Mouse (Mus musculus) gastrocnemius, postnatal 4 days (tissue): ENCODE measurements around the gene Zfp541. TPM values are rescaled to one million over a fixed set of nuclear protein-coding genes. Genes with fewer than 3 reads are reported as not detected.

Experiments used
- DNase-seq, 2 experiments: peaks; one replicate each; pipeline ENCODE4 v3.0.0; 2021 to 2022; ENCODE audit warnings: low spot score in 2 of 2, mixed read lengths in 2 of 2
- long read RNA-seq, 2 experiments: library from polyadenylated mRNA; stranded (forward); transcript quantifications; one replicate each; pipeline ENCODE4 v2.0.0; 2021
- total RNA-seq, 2 experiments: library from RNA; stranded (reverse); gene quantifications; 2 replicates each; pipeline ENCODE4 v1.2.3; 2021

Zfp541 gene
- under 1 TPM in 1 of 2 experiments, not detected in 1; 0.05 TPM for total RNA-seq
- long read RNA-seq, experiment 1 = 0 reads
- long read RNA-seq, experiment 2 = 0 reads

DNA sequence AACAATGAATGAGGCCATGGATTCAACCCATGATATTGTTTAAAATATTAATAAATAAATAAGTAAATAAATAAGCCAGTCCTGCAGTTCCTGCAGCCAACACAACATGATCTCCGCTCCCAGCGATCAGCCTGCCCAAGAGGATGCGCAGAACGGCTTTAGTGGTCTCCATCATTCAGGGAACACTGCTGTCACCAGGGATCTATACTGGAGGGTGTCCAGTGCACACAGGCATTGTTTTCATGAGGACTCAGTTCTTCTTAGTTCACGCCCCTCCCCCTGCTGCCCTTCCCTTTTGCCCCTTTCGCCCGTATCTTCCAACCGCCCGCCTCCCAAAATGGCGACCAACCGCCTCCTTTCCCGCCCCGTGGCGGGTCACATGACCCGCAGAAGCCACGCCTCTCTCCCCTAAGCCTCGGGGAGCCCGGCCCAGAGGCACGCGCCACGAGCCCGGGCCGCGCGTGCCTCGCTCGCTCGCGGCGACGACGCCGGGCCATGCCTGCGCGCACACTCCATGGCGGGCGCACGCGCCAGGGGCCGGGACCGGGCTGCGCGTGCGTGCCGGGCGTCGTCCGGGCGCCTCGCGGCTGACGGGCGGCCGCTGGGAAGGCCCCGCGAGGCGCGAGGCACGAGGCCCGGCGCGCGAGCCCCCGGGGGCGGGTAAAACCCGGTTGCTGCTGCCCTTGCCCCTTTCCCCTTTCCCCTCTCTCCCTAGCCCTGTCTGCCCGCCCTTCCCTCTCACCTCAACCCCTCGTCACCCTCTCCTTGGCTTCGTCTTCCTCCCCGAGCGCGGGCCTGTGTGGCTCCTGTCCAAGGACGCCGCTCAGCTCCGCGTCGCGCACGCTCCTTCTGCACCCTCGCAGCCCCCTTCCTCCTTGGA, at the start of gene Zfp541:
Gene Zfp541 (plus strand): TSS at position 596 of the 880 bp plus-strand sequence.
- DNase-seq = no peak

- DNase-seq = no peak
Observed at GRCm38 (mm10) chr7:16012576-16013263, 48.9 kb upstream of the Zfp541 start.

DNA sequence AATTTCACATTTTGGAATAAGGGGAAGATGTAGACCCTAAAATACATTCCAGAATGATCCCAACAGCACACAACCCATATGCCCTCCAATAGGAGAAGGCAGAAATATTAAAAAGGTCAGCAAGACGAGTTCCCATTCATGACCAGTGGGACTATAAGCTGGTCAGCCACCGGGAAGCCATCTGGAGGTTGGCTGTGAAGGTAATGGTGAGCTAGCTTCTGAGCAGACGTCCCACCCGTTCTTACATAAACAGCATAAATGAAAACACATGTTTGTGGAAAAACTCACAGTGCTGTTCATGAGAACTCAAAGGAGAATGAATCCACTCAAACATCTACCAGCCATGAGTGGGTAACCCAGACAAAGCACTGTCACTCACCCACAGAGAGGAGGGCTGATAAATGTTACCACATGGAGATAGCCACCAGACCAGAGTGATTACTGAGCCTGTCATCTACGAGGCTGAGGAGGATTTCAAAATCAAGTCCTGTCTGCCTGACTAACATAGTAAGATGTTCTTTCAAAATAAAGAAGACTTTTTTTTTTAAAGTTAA, 47.8 kb upstream of the Zfp541 start:
- no peak for DNase-seq

DNA sequence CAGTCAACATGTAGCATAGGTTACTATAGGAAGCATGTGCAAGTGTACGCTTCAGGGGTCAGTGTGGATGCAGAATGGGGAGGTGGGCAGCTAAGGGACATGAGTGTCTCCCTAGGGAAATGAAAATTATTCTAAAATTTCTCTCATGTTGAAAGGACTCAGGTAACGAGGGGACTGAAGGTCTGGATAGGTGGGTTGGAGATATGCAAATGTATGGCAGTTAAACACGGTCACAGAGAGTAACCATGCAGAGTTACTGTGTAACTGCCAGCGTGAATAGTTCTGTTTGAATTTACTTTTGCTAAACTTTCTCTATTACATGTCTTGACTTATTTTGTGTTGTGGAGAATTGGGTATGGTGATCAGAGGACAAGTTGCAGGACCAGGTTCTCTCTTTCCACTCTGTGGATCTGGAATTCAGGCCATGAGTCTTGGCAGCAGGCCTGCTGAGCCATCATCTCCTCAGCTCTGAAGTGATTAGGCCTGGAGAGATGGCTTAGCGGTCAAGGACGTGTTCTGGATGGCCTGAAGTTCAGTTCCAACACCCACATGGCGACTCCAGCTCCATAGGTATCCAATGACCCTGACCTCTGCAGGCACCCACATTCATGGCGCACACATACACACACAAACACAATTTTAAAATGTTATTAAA, 47.0 kb upstream of the Zfp541 start:
- DNase-seq = no peak

DNA sequence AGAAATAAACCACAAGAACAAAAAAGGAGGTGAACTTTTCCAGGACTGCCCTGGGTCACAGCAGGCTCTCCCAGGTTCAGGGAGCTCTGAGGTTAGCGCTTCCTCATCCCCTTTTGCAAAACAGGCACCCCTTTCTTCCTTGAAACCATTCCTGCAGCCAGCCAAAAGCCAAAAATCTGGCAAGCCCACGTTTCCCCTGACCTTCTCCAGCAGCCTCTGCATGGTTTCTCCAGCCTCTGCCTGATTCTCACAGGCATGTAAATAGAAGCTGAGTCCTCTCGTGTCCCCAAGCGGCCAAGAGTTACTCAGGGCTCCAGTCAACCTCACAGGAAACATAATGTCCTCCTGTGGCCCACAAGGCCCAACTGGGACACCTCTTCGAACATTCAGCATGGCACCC, 46.2 kb upstream of the Zfp541 start:
- DNase-seq = no peak

DNA sequence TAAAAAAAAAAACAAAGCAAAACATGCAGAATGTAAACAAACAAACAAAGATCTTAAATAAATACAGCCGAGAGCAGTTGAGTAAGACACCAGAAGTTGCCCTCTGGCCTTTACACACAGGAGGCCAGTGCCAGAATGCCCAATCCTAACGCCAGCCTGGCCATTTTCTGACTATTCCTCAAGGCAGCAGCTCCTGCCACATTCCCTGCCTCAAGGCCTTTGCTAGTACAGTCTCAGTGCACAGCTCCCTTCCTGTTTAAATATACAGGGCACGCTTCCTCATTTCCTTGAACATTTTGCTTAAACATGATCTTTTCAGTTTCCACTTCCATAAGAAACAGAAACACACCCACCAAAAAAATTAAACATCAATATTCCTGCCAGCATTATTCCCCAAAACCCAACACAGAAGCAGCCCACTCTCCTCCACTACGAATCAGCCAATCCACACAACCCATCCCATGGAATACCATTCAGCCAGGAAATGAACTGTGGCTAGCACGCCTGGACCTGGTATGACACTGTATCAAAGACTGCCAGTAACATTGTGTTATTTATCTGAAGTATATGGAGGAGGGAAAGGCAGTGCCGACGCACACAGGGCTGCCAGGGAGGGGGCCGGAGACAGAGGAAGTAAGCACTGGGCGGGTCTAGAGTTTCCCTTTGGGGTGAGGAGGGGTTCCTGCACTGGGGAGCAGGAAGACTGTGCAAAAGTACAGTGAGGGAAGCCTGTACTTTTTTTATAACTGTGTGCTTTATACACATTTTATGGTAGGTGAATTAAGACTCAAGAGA, 43.4 kb upstream of the Zfp541 start:
- no peak for DNase-seq

- no peak for DNase-seq
Observed at GRCm38 (mm10) chr7:16019256-16020094, 42.1 kb upstream of the Zfp541 start.

GRCm38 (mm10) chr7:16024603-16025222, 36.9 kb upstream of the Zfp541 start:
- no peak for DNase-seq

DNA sequence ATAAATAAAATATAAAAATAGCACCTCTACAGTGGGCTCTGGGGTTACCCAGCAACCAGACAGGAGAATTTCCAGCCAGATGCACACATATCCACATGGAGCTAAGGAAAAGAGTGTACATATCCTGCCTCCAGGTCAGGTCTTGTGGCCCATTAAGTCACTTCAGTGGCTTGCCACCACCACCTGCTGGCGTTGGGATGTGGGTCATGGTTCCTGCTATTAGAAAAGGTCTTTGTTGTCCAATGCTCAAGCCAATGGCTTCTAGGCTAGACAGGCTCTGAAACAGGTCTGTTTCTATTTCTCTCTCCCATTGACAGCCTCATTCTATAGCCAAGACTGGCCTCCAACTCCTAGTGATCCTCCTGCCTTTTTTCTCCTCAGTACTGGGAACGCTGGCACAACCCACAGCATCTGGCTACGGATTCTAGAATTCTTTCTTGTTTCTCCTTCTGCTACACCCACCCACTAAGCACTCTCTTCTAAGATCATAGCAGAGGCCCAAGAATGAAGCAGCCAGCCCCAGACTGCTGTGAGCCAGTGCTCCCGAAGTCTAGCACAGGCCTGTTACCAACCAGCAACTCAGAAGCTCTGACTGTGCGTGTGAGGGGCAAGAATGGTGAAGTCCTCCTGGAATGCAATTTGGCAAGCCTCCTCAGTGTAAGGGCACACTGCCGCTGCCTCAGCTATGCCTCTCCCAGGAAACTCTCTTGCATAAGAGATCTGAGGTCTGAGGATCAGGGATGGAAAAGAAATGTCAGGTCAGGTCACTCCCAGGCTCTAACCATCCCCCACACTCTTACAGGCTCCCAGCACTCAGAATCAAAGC, 33.3 kb upstream of the Zfp541 start:
- DNase-seq = no peak

GRCm38 (mm10) chr7:16031072-16031471, 30.5 kb upstream of the Zfp541 start:
- DNase-seq = no peak

- DNase-seq = no peak
Observed at GRCm38 (mm10) chr7:16033059-16033458, 28.6 kb upstream of the Zfp541 start.

DNA sequence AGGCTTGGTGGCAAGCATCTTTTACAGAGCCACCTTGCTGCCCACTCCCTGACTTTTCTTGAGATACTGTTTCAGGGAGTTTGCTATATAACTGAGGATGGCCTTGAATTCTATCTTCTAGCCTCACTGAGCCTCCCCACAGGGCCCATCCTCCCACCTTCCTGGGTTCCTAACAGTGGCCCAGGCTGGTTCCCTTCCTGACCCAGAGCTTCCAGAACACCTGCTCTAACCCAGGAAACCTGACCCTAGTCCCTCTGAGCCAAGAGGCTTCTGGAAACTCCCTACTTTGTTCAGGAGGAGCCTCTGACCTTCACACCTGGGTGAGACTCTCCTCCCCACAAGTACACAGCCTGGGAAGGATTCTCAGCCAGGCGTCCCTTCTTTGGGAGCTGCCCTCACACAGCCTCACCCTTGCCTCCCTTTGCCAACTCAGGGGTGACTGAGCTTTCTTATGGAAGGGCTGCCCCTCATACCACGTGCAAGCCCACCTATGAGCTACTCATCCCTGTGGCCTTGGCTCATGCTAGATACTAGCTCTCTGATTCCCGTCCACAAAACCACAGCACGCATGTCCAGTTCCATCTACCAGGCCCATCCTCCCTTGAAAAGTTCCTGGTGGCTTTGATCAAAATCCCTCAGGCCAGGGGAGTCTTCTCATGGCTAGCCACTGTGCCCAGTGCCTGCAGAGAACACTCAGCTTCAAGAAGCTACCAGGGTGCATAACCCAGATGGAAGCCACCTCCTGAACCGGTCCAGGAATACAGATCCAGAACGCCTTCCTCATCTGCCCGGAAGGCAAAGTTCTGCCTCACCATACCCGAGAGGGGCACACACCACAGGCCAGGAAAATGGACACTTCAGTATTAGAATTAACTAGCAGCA, 27.8 kb upstream of the Zfp541 start:
- no peak for DNase-seq

- DNase-seq = no peak
Observed at GRCm38 (mm10) chr7:16036972-16037371, 24.6 kb upstream of the Zfp541 start.

DNA sequence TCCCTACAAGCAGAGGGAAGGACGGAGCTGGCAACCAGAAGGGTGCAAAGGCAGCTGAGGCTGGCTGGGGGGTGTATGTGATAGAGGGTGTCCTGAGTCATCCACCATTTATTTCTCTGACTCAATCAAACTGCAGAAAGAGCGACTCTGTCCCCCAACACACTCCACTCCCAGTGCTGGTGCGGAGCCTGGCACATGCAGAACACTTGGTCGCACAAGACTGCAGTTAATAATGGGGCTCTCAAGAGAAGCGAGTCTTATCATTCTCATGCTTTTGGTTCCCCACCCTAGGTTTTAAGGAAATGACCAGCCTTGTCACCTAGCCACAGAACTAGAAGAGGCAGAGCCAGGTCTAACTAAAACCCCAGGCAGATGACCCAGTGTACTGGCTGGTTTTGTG, 22.3 kb upstream of the Zfp541 start:
- no peak for DNase-seq

DNA sequence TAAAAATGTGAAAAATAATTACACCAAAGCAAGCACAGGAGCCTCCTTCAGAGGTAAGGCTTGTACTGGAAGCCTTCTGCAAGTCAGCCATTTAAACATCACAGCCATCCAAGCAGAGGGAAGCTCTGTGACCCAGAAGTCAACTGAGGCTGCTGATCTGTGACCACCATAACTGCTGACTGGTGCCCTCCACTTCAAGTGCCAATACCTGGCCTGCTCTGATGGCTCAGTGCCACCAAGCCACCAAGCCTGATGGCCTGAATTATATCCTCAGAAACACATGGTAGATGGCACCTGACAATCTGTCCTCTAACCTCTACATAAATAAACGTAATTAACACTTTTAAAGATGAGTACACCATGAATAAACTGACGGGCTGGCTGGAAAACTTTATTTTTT, 20.4 kb upstream of the Zfp541 start:
- DNase-seq = no peak

DNA sequence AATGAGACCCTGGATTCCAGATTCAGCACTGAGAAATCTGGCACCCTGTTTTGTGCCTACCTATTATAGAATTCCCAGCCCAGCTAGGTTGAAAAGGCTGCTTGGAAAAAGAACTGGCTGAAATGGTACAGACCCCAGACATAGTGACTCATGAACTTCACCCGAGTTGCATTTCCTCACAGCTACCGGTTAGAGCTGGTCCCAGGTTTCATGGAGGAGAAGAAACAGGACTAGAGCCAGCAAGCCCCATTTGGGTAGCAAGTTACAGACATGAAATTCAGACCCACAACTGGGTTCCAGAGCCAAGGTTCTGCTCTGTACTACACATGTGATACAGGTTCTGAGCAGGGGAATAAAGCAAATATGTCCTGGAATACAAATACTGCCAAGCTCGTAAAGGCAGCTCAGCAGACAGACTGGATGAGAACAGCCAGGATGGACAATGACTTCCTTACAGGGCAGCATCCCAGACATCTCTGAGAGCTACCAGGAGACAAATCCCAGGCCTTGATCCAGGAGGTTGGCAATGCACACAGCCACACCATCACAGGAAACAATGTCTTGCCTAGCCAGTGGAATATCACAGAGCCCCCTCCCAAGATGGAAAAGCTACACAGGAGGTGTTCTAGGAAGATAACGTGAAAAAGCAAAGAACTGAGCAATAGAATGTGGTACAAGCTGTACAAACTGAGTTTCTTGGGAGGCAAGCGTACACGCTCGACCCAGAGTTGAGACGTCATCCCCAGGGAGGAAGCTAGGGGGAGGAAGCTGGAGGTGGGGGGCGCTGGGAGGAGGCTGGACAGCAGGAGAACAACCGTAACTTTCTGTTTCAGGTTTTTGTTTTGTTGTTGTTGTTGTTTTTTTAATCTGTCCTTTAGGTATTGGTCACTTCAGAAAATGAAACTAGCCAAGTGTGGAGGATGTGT, 18.5 kb upstream of the Zfp541 start:
- DNase-seq = no peak
